ENCODE assay signal across 14 mouse cellular contexts in genomic region chr10:118739849-118740481, GRCm38 (mm10).
"Had no signal": no experiment of that assay in that cellular context is flagged by ENCODE, and none has a peak within 500 bp of the region (broad histone marks: within the 10 kb centered on the region; RNA-seq: fewer than 3 reads in every experiment).

No protein-coding gene starts in this region.

- H3K9ac ChIP-seq: limb, embryonic 12.5 days; liver, embryonic 13.5 days; liver, postnatal 0 days; neural tube, embryonic 15.5 days had no signal

- H3K4me2 ChIP-seq: limb, embryonic 12.5 days; liver, embryonic 13.5 days; neural tube, embryonic 15.5 days had no signal

- H3K4me1 ChIP-seq: limb, embryonic 12.5 days; liver, embryonic 13.5 days; midbrain, embryonic 10.5 days; neural tube, embryonic 15.5 days had no signal

- H3K9me3 ChIP-seq: liver, embryonic 13.5 days; midbrain, embryonic 10.5 days; neural tube, embryonic 15.5 days had no signal

- H3K27me3 ChIP-seq: limb, embryonic 12.5 days; liver, embryonic 13.5 days; neural tube, embryonic 15.5 days had no signal

- H3K36me3 ChIP-seq: limb, embryonic 12.5 days; liver, embryonic 13.5 days; midbrain, embryonic 10.5 days; neural tube, embryonic 15.5 days had no signal

- H3K4me3 ChIP-seq: layer of hippocampus, adult 2 months; limb, embryonic 12.5 days; liver, embryonic 13.5 days; midbrain, embryonic 10.5 days; myocyte; neural tube, embryonic 15.5 days had no signal

- ATAC-seq: intestine, postnatal 0 days; liver, postnatal 0 days had no signal

- H3K27ac ChIP-seq: layer of hippocampus, adult 2 months; limb, embryonic 12.5 days; liver, embryonic 13.5 days; midbrain, embryonic 10.5 days; neural tube, embryonic 15.5 days; stomach, postnatal 0 days had no signal

- DNase-seq: kidney, postnatal 10 days; kidney, postnatal 4 days; liver; liver, embryonic 13.5 days; liver, postnatal 0 days; midbrain, embryonic 14.5 days; thymus, postnatal 4 days had no signal
